Mouse (Mus musculus): ENCODE results near the gene Ppp1r13b.

GRCm38 (mm10) chr12:111906309-111906875 is 1.5 kb downstream of the Ppp1r13b start:
- TF ChIP-seq POLR2A (IDR thresholded peaks at IDR 0.05; ENCODE audit: low read depth, low read length) (no peak), CTCF (IDR thresholded peaks at IDR 0.05; ENCODE audit: borderline replicate concordance, insufficient read depth, low read length) (no peak)
